Mouse (Mus musculus) left cerebral cortex, adult 11 months (tissue): ENCODE measurements at regions not wholly inside any gene's neighbourhood (a gene's known extent, or its start where the extent isn't known, plus 50 kb on each side); places are given as distances from the start of the nearest gene placed in this dataset.

Source experiments
- DNase-seq: peaks from one replicate; pipeline ENCODE4 v3.0.0; 2022; ENCODE audit warnings: low spot score

DNA sequence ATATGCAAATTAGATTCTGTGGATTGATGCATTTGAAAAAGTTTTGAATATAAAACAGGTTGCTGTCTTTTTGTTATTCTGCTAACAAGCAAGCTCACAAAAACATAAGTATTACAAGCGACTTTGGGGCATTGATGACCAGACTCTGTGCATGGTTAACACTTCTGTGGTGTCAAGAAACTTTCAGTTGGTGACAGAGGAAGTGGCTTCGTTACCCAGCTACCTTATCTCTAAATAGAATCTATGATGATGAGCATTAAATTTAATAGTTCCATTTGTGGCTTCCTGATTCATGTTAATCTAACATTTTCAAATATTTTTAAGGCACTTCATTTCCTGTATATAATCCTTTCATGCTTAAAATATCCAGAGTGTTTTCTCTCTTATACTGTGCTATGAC is 100.8 kb downstream of the Tm2d1 start:
- DNase-seq = no peak

DNA sequence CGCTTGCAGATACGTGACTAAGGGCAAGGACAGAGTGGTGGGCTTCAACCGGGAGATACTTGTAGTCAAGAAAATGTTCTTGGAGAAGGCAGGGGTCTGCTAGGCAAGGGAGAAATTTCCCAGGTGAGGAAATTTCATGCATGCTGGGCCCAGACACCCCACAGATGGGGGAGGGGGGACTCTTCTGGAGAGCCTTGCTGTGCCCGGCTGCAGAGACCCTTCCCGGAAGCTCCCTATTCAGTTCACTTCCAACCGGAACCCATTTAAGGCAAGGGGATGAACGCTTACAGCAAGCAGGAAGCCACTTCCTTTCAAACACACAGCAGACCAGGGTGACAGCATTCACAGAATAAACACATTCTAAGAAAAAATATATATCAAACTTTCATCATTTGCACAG is 124.8 kb downstream of the Tm2d1 start:
- no peak for DNase-seq

DNA sequence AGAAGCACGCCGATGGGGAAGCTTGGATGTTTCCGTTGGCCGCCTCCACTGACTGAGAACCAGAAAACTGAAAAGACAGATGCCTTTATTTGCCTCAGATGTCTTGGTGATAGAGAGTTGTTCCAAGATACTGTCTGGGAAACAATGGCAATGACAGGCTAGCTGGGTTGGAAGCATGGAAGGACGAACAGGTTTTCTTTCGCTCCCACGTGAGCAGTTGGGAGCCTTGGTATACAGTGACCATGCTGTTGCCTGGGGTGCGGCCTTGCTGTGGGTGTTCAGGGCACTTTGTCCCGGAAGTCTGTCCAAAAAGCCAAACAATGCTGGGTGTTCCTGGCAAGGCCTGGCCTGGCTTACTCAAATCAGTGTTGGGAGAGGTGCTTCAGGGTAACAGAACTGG is 125.4 kb downstream of the Tm2d1 start:
- no peak for DNase-seq

DNA sequence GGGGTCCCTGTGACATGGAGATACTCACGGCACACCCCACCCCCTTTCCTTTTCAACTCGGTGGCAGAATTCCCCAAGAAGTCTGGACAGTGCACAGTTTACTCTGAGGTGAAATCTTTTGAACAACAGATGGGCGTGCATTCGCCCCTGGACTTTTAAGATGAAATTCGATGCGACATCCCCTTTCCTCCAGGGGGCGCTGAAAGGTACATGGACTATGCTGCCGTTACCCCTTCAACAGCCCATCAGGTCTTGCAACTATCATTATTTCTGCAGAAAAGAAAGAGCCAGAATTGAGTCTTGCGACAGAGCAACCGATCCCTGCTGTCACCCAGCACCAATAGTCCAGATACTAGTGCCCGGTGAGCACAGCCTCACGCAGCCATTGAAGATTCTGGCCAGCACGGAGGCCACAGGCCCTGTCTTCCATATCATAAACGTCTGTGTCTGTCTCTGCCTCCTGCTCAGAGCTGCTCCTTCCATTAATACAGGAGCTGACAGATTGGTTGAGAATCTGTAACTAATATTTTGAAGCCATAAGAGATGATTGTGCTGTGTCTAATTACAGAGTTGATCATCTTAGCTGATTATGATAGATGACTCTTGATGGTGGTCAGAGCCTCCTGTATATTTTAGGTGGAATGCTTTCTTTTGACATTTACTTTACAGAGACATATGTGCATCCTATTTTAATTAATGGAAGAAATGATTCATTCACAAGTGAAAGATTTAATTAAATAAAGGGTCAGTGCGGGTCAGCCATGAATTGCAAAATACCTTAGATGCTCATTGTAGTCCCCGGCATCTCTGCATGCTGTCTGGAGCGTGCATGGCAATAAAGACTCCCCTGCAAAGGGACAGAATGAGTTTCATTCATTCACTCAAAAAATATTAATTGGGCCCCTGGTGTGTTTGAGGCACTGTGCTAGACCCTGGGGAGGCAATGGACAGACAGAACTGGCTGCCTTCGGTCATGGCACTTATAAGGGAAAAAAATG is 128.0 kb downstream of the Tm2d1 start:
- DNase-seq = no peak

DNA sequence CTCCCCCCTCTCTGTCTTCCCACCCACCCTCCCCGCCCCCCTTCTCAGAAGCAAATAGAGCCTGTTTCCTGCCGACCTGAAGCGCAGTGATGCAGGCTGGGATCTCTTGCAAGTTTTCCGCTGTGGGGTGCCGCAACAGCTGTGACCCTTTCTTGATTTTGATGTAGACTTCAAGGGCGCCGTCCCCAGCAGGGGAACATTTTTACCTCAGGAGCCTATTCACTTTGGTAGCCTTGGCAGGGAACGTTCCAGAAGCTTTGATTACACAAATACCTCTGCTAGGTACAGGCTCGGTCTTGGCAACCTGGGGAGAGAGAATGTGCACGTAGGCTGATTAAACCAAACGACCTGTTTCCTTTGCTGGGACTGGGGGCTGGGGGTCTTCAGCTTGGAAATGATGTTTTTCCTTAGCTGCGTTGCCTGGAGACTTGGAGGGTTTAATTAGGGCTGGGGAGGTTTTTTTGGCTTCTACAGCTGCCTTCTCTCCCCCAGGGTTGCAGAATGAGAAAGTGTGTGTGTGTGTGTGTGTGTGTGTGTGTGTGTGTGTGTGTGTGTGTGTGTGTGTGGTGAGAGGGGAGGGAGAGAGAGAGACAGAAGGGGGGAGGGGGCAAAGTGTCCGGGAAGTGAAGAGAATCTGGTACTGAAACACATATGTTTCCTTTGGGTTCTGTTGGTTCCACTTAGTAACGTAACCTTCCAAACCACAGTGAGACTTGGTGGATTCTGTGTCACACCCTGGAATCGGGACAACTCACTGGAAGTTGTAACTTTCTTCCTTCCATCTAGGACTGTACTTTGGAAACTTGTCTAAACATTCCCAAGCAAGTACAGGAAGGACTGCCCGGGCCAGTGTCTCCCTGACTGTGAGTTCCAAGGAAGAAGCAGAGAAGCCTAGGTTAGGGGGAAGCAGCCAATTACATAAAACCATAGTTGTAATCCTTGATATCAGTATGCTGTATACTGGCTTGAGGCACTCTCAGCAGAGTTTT is 138.9 kb downstream of the Tm2d1 start:
- DNase-seq = peak; percentile 15

DNA sequence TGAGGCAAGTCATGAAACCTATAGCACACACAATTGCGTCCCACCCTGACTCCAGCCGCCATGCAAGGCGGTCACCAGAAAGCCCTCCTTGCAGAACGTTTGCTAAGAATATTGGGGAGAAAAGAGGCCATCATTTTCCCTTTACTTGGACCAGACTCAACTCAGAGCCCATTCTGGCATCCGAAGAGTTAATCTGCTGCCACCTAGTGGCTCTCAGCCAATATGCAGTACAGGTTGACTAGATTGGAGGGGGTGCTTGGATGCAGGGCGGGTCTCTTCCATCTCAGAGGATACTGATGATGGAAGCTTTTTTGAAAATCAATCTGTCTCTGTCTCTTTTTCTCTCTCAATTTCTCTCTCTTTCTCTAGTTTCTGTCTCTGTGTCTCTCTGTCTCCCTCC is 139.6 kb downstream of the Tm2d1 start:
- peak; percentile 24 for DNase-seq

DNA sequence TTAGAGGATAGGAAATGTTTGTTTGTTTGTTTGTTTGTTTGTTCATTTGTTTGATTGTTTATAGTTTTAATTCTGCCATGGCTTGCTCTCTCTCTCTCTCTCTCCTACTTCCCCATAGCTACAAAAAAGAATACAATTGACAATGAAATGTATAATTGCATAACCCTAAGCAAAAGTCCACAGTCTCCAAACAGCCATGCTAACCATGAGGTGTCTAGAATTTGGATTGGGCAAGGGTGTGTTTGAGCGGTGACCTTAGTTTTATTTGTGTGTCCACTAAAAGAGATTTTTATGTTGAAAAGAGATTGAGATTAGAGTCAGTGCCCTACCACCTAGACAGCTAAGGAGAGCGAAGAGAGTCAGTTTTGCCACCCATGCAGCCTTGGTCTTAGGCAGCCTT is 141.2 kb downstream of the Tm2d1 start:
- DNase-seq = no peak

DNA sequence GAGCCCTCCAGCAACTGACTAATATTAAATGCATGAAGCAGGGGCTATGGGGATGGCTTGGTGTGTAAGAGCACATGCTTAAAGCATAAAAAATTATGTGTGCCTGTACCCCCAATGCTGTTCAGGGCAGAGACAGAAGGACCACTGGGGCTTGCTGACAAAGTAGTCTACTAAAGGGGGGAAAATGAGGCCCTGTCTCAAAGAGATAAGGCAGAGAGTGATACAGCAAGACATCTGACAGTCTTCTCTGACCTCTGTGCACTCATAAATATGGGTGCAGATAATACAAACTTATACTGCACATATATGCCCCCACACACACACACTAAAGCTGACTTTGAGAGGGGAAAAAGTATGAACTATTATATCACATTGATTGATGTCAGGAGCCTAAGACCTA is 142.8 kb downstream of the Tm2d1 start:
- DNase-seq = no peak

DNA sequence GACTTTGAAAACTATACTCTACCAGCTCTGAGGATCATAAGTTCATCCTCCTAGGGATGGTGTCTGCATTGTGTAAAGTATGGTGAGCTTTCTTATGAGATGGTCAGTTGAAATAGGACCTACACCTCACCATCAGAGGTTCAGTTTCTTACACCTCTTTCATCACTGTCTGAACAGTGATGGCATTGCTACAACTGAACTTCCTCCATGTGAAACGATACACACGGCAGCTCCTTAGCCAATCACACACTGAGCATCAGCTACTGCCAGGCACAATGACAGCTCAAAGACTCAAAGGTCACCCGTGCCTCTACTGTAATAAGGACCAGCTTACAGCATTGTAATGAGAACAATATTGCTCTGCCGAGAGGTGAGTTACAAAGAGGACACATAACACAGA is 145.0 kb downstream of the Tm2d1 start:
- no peak for DNase-seq

DNA sequence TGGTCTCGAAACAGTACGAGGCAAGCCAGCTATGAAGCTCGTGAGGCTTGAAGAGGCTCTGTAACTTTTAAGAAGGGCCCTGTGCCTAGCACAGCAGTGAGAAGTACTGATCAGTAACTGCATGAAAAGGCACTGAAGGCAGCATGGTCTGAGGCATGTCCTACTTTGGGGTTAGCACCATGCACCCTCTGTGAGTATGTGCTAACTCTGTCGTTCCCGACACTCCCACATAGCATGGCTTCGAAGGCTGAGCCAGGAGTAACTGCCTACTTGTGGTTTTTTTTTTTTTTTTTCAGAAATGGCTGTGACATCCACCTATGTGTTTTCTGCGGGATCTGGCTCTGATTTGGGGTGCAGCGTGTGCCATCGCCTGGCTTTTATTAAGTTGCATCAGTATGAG is 145.6 kb downstream of the Tm2d1 start:
- no peak for DNase-seq

DNA sequence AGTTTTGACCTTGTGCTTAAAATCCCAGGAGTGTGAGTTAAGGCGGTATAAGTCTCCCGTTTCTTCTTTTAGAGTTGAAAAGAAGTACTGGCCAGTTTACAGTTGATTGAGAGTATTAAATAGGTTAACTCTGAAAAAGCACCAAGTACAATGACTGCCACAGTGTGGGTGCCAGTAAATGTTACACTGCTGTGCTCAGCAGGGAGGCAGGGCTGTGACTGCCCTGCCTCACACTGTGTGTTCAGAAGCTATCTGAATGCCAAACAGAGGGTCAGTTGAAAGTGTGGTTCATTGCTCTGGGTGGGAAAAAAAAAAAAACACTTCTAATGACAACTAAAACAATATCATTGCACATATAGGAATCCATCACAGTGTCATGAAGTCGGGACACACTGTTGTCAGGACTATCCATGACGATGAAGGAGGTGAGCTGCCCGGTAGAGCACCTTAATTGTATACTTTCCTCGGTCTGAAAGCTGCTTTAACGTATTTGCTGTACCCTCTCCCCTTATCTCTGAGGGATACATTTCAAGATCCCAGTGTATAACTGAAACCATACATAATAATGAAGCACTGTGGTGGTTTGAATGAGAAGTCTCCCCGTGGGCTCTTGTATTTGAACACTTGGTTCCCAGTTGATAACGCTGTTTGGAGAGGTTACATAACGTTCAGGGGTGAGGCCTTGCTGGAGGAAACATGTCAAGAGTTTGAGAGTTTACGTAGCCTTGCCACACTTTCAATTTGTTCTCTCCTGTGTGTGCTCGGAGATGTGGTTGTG is 146.9 kb downstream of the Tm2d1 start:
- no peak for DNase-seq

DNA sequence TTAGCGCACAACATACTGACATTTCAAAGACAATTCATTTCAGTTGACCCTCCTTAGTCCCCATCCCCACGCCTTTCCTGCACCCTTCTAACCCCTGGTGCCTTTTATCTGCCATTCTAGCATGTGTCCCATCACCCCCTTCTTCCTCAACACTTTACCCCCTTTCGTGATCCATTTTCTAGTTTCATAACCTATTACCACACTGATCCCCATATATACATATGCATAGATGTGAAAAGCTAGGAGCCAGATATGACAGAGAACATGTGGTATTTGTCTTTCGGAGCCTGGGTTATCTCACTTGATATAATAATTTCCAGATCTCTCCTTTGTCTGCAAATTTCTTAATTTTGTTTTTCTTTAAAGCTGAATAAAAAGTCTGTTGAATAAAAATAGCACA is 154.9 kb downstream of the Tm2d1 start:
- no peak for DNase-seq

DNA sequence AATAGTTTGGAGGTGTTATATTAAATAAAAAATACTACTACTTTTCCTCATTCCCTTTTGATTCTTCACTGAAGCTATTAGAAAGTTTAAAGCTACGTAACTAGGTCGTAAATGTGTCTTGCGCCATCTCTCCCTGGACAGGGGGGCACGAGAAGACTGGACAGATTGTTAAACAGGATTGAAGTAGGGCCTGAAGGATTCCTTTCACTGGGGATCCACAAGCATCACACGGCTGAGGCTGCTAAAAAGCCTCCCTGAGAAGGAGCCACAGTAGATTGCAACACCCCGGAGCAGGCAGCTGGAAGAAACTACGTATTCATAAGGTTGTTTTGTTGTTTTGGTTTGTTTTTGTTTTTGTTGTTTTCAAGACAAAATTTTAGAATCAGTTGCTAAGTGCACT is 158.7 kb downstream of the Tm2d1 start:
- no peak for DNase-seq

DNA sequence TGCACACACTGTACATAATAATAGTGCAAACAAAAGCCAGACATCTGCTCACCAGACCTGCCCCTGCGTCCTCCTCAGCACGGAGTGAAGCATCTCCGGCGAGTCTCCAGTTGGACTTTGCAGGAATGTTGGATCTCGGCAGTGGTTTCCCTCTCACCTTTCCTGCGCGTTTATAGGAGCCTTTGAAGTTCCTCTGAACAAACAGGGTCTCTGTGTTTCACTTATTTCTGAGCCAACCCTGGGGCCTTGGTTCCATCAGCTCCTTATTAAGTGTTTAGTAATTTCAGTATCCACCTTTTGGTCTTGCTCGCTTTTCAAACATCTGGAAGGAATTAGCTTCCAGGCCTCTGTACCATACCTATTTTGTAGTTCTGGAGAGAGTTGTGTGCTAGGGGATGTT is 159.7 kb downstream of the Tm2d1 start:
- no peak for DNase-seq

DNA sequence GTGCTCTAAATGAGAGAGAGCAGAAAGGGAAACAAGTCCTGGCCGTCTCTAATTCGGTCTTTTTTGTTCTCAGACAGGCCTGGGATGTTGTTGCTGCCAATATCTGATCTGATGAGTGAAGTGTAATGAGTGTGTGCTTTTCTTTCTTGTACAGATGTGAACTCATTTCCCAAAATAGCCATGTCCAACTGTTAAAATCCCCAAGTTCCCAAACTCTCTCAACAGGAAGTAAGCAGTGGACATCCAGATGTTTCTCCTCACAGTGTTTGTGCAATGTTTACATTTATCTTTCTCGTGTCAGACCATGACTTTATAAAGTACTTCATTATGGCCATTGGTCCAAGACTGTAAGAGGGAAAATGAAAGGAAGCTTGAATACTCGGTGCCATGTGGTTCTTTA is 161.5 kb downstream of the Tm2d1 start:
- DNase-seq = no peak

DNA sequence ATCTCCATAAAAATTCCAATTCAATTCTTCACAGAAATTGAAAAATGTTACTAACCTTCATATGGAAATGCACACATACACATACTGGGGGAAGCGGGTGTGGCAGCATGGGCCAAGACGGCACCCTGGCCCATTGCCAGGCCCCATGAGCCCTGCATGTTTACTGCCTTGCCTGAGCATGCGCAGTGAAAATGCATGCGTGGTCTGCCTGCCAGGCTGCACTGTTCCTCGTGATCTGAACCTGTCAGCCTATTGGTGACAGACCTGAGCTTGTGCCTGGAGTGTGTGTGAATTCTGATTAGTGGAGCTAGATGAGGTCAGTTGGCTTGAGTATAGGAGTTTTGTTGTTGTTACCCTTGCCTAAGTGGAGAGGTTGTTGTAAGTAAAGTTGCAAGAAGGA is 167.9 kb downstream of the Tm2d1 start:
- DNase-seq = no peak

DNA sequence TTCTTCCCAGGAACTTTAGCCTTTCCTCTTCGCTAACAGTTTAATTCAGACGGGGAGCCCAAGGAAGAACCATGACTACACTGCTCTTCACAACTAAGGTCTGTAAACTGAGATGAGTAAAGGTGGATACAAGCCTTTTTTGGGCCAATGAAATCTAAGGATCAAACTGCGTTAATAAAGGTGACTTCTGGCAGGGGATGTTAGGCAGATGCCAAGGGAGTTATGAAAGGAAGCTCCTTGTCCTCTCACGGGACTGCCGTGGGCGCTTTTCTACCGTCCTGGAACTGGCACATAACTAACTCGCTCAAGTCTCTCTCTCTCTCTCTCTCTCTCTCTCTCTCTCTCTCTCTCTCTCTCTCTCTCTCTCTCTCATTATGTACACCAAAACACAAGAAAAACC is 175.7 kb downstream of the Tm2d1 start:
- no peak for DNase-seq

DNA sequence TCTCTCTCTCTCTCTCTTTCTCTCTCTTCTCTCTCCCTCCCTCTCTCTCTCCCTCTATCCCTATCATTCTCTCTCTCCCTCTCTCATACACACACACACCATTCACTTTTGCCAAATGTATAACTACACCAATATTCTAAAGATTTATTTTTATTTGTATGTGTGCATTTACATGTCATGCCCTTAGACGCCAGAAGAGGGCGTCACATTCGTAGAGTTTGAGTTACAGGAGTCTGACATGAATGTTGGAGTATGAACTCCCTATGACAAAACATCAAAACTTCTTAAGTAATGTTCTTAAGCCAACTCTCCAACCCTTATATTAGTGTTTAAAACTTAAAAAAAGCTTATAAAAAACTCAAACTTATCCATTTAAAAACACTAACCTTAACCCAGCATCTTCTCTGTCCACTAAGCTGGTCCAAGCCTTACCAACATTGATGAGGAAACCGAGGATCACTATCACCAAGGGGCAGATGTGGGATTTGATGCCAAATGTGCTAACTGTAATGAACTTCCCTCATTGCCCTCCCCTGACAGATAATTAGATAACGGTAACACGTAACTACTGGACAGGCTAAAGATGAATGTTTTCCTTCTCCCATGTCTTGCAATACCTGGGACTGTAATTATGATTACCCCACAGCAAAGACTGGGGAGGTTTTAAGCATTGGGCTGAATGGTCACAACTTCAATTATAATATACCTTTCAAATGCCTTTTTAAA is 176.7 kb downstream of the Tm2d1 start:
- DNase-seq = no peak

DNA sequence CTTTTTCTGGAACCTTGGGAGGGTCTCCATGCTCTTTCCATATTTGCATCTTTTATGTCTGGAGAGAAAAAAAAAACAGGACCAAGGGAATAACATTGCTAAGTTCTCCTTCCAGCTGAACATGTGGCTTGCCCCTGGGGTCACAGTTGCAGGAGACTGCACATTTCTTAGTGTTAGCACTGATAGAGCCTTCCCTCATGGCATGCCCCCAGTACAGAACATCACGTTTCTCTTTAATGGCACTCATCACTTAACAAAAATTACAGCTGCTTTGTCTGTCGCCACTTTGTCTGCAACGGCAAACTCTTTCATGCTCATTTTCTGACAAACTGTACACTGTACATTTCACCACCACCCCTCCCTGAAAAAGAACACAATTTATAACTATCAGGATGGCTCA is 180.0 kb downstream of the Tm2d1 start:
- no peak for DNase-seq

DNA sequence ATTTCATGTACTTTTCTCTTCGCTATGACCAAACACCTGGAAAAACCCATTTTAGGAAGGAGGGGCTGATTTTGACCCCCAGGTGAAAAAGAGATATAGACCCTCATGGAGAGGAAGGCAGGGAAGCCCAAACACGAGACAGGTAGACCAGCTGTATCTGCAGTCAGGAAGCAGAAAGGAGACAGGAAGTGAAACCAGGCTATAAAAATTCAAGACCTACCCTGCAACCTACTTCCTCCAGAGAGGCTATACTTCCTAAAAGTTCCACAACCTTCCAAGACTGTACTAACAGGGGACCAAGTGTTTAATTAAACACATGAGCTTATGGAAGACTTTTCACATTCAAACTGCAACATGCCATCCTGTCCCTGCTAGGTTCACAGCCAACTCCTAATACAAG is 180.9 kb downstream of the Tm2d1 start:
- peak; percentile 4 for DNase-seq

DNA sequence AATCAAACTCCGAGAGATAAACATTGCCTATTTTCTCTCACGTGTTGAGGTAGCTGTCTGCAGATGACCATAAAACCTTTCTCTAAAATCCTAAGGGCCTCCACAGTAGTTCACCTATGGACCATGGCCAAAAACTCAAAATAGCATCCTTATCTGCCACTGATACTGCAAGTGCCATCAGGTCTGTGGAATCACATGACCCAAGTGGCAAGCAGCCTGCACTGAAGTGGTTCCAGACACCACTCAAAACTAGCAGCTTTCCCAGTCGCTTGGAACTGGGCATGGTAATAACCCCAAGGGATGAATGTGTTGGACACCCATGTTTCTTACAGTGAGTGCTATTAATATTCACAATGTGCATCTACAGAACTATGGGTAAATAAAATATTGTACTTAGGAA is 182.0 kb downstream of the Tm2d1 start:
- DNase-seq = no peak
